Mouse (Mus musculus): ENCODE measurements at regions not wholly inside any gene's neighbourhood (a gene's known extent, or its start where the extent isn't known, plus 50 kb on each side); places are given as distances from the start of the nearest gene placed in this dataset.

DNA sequence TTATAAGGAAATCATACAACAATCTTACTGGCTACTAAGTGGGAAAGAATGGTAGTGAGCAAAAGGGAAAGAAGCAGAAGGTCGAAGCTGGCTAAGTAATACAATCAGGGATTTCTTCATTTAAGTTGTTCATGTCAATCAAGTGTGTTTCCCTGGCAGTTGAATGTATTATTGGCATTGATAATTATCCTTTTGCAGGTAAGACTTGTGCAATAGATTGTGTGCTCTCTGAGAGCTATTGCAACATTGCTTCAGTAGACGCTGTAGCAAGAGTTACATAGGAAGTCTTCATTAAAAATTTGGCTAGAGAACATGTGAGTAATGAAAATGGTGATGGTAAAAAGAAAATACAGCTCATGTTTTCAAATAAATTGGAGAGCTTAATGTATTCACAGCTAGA lies 1273.3 kb upstream of the Sel1l start:
- Histone ChIP-seq H3K27ac (no peak overlapping the region), H3K36me3 (replicated peaks) (no peaks in the 10 kb centered on the region), H3K9me3 (no peaks in the 10 kb centered on the region), H3K4me1 (no peaks in the 10 kb centered on the region), H3K9ac (no peak overlapping the region), H3K4me3 (no peak overlapping the region), H3K4me2 (no peak overlapping the region), H3K27me3 (replicated peaks) (no peaks in the 10 kb centered on the region)
- 92% methylated on average over 2 of the region's 2 CpGs for WGBS
- no peak for ATAC-seq (replicated peaks)

DNA sequence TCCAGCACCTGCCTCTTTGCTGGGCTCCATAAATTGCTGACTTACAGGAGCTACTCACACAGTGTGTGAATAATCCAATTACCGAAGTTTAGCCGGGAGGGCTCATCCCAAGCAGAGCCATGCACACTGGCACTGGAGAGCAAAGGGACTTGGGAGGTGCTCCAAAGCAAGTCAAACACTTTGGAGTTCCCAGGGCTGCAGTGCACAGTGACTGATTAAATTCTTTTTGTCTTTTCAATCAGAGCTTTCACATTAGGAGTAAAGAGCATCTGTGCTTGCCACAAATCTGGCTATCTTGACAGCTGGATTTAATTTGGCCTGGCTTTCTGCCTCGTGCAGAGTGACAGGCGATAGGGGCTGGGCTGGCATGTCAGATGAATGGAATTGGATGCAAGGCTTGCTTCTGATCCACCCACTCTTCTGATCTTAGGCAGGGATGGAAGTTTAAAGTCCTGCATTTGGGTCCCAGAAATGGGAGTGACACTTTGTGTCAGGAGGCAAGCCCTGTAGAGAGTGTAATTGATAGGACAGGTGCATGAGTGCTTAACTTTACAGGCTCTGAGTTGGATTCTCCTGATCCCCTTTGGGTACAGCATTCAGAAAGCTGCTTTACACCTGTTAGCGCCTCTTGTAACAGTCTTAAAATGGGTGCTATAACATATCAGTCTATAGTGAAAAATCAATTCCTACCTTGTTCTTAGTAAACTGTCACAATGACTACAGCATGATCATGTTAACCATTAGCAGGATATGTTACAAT lies 1239.3 kb upstream of the Sel1l start:
- Histone ChIP-seq H3K4me3 (no peak overlapping the region), H3K9ac (no peak overlapping the region), H3K4me1 (peaks cover 6% of the 10 kb centered on the region), H3K27me3 (replicated peaks) (no peaks in the 10 kb centered on the region), H3K27ac (no peak overlapping the region), H3K4me2 (0 out of 2 replicates have a peak overlapping the region, but pooled peaks have one; percentile 13), H3K36me3 (replicated peaks) (no peaks in the 10 kb centered on the region), H3K9me3 (no peaks in the 10 kb centered on the region)
- ATAC-seq (replicated peaks), result peak; percentile 94
- 26% methylated on average over 5 of the region's 5 CpGs for WGBS

GRCm38 (mm10) chr12:93063864-93064263 lies 1214.9 kb upstream of the Sel1l start:
- no peaks in the 10 kb centered on the region for H3K9me3 ChIP-seq
- no peak overlapping the region for H3K4me2 ChIP-seq
- no peak overlapping the region for H3K4me3 ChIP-seq
- no peaks in the 10 kb centered on the region for H3K4me1 ChIP-seq
- no peak for ATAC-seq (replicated peaks)
- WGBS, result 90% methylated on average over 1 of the region's 1 CpGs
- no peak overlapping the region for H3K9ac ChIP-seq
- H3K27ac ChIP-seq, result no peak overlapping the region
- H3K27me3 ChIP-seq (replicated peaks), result no peaks in the 10 kb centered on the region
- H3K36me3 ChIP-seq (replicated peaks), result no peaks in the 10 kb centered on the region

DNA sequence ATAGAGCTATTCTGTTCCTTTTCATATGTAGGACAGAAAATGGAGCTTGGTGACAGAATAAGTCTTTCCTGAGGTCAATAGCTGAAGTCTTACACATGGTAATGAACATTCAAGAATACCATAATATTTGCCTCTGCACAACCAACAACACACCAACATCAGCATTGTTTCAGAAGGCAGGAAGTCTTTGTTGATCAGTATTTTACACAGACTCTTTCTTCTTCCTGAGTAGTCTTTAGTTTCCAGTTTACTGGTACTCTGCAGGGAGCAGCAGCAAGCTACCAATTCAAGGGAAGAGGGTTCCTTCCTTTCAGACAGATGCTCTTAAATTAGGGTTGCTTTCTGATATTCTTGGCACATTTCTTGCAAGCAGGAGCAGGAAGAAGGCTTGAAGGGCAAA lies 1170.7 kb upstream of the Sel1l start:
- Histone ChIP-seq H3K36me3 (replicated peaks) (no peaks in the 10 kb centered on the region), H3K27me3 (replicated peaks) (no peaks in the 10 kb centered on the region), H3K9ac (no peak overlapping the region), H3K4me1 (no peaks in the 10 kb centered on the region), H3K9me3 (no peaks in the 10 kb centered on the region), H3K4me2 (no peak overlapping the region), H3K27ac (no peak overlapping the region), H3K4me3 (no peak overlapping the region)
- ATAC-seq (replicated peaks), result no peak

GRCm38 (mm10) chr12:93011583-93011982 lies 1162.6 kb upstream of the Sel1l start:
- Histone ChIP-seq H3K4me2 (no peak overlapping the region), H3K36me3 (replicated peaks) (no peaks in the 10 kb centered on the region), H3K4me1 (no peaks in the 10 kb centered on the region), H3K9me3 (no peaks in the 10 kb centered on the region), H3K27me3 (replicated peaks) (no peaks in the 10 kb centered on the region), H3K9ac (no peak overlapping the region), H3K27ac (no peak overlapping the region), H3K4me3 (no peak overlapping the region)
- no peak for ATAC-seq (replicated peaks)

- H3K4me2 ChIP-seq, result no peak overlapping the region
- H3K36me3 ChIP-seq (replicated peaks), result no peaks in the 10 kb centered on the region
- no peak overlapping the region for H3K4me3 ChIP-seq
- H3K9ac ChIP-seq, result no peak overlapping the region
- ATAC-seq (replicated peaks), result no peak
- no peak overlapping the region for H3K27ac ChIP-seq
- no peaks in the 10 kb centered on the region for H3K9me3 ChIP-seq
- no peaks in the 10 kb centered on the region for H3K4me1 ChIP-seq
- H3K27me3 ChIP-seq (replicated peaks), result no peaks in the 10 kb centered on the region
- WGBS, result 42% methylated on average over 2 of the region's 2 CpGs
Observed at GRCm38 (mm10) chr12:93006844-93007365, 1157.9 kb upstream of the Sel1l start.

DNA sequence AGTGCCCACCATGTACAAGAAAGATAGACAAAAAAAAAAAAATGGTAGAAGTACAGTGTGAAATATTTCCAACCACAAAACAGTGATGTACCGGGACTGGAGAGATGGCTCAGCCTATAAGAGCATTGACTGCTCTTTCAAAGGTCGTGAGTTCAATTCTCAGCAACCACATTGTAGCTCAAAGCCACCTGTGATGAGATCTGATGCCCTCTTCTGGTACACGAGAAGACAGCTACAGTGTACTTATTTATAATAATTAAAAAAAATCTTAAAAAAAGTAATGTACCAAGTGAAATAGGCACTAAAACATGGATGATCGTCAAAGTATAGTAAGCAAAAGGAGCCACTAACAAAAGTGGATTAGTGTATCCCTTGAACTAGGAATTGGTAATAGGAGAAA lies 1154.2 kb upstream of the Sel1l start:
- H3K9ac ChIP-seq, result no peak overlapping the region
- 84% methylated on average over 4 of the region's 4 CpGs for WGBS
- H3K27me3 ChIP-seq (replicated peaks), result no peaks in the 10 kb centered on the region
- no peak overlapping the region for H3K4me3 ChIP-seq
- H3K4me1 ChIP-seq, result no peaks in the 10 kb centered on the region
- no peak for ATAC-seq (replicated peaks)
- no peak overlapping the region for H3K4me2 ChIP-seq
- H3K27ac ChIP-seq, result no peak overlapping the region
- H3K36me3 ChIP-seq (replicated peaks), result no peaks in the 10 kb centered on the region
- no peaks in the 10 kb centered on the region for H3K9me3 ChIP-seq

DNA sequence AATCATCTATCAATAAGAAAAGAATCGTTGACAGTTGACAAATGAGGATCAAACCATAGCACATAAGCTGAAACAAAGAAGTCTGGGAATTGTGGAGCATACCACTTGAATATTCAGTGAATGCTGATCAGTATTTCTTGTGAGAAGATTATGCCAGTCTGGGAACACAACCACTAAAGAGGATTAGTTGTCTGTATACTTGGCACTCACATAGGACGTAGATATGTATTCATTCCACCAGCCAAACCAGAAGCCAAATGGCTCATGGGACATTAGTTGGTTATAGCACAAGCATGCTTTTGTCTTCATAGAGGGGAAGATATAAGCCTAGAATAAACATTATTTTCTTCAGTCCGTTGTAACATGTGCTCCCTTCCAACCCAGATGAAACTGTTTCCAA lies 1126.7 kb upstream of the Sel1l start:
- H3K27ac ChIP-seq, result no peak overlapping the region
- no peak overlapping the region for H3K9ac ChIP-seq
- no peaks in the 10 kb centered on the region for H3K36me3 ChIP-seq (replicated peaks)
- H3K4me2 ChIP-seq, result no peak overlapping the region
- WGBS, result 45% methylated on average over 3 of the region's 3 CpGs
- H3K4me1 ChIP-seq, result no peaks in the 10 kb centered on the region
- no peak overlapping the region for H3K4me3 ChIP-seq
- ATAC-seq (replicated peaks), result peak; percentile 77
- no peaks in the 10 kb centered on the region for H3K27me3 ChIP-seq (replicated peaks)
- H3K9me3 ChIP-seq, result 0 out of 2 replicates have a peak, but pooled peaks cover 3% of the 10 kb centered on the region

DNA sequence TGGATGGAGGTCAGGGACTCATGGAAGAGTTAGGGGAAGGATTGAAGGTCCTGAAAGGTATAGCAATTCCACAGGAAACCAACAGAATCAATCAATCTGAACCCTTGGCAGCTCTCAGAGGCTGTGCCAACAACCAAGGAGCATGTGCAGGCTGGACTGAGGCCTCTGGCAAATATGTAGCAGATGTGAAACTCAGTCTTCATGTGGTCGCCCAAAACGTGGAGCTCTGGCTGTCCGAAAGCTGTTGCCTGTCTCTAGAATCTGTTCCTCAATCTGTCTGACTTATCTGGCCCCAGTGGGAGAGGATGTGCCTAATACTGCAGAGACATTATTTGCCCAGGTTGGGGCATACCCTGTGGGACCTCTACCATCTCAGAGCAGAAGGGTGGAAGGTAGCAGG lies 1095.4 kb upstream of the Sel1l start:
- Histone ChIP-seq H3K4me1 (no peaks in the 10 kb centered on the region), H3K4me2 (no peak overlapping the region), H3K27ac (no peak overlapping the region), H3K9me3 (no peaks in the 10 kb centered on the region), H3K36me3 (replicated peaks) (no peaks in the 10 kb centered on the region), H3K4me3 (no peak overlapping the region), H3K9ac (no peak overlapping the region), H3K27me3 (replicated peaks) (no peaks in the 10 kb centered on the region)
- 94% methylated on average over 3 of the region's 3 CpGs for WGBS
- no peak for ATAC-seq (replicated peaks)

- H3K36me3 ChIP-seq (replicated peaks), result no peaks in the 10 kb centered on the region
- H3K4me3 ChIP-seq, result no peak overlapping the region
- H3K27me3 ChIP-seq (replicated peaks), result no peaks in the 10 kb centered on the region
- H3K4me1 ChIP-seq, result no peaks in the 10 kb centered on the region
- no peaks in the 10 kb centered on the region for H3K9me3 ChIP-seq
- whole genome bisulfite sequencing, result 67% methylated on average over 2 of the region's 2 CpGs
- H3K4me2 ChIP-seq, result no peak overlapping the region
- no peak overlapping the region for H3K27ac ChIP-seq
- ATAC-seq (replicated peaks), result peak; percentile 17; the same call in 1 of the 2 replicates
- no peak overlapping the region for H3K9ac ChIP-seq
Observed at GRCm38 (mm10) chr12:92927591-92927990, 1078.6 kb upstream of the Sel1l start.

DNA sequence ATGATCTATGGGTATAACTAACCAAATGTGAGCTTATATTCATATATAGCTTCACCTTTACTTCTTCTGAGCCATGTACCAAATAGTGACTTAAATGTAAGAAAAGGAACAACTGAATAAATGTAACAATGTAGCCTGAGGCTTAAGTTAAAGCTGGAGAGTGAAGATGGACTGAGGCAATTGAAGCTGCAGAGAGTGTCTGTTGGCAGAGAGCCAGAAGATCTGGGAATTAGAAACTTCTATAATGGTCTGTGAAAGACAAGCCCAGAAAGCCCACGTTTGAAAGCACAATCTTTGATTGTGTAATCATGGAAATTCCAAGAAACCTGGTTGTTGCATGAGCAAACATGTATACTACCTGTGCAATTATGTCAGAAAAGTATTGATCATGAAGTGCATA lies 1078.0 kb upstream of the Sel1l start:
- ATAC-seq (replicated peaks), result 0 out of 2 replicates have a peak, but pooled peaks have one; percentile 14
- Histone ChIP-seq H3K27ac (no peak overlapping the region), H3K27me3 (replicated peaks) (no peaks in the 10 kb centered on the region), H3K4me1 (no peaks in the 10 kb centered on the region), H3K4me2 (no peak overlapping the region), H3K9me3 (no peaks in the 10 kb centered on the region), H3K36me3 (replicated peaks) (no peaks in the 10 kb centered on the region), H3K9ac (no peak overlapping the region), H3K4me3 (no peak overlapping the region)
- WGBS, result 14% methylated on average over 1 of the region's 1 CpGs

DNA sequence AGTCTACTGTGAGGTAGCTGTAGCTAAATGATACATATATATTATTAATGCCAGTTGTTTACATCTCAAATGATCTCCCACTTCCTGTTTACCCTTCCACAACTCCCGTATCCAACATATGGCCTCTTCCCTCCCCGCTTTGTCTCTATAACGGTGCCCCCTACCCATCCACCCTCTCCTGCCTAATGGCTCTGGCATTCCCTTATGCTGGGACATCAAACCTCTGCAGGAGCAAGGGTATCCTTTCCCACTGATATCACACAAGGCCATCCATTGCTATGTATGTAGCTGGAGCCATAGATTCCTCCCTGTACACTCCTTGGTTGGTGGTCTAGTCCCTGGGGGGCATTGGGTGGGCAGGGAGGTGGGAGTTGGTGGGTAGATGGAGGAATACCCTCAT lies 1071.0 kb upstream of the Sel1l start:
- 87% methylated on average over 3 of the region's 3 CpGs for WGBS
- Histone ChIP-seq H3K4me3 (no peak overlapping the region), H3K36me3 (replicated peaks) (no peaks in the 10 kb centered on the region), H3K27ac (no peak overlapping the region), H3K9ac (no peak overlapping the region), H3K27me3 (replicated peaks) (no peaks in the 10 kb centered on the region), H3K9me3 (no peaks in the 10 kb centered on the region), H3K4me2 (no peak overlapping the region), H3K4me1 (no peaks in the 10 kb centered on the region)
- ATAC-seq (replicated peaks), result no peak

DNA sequence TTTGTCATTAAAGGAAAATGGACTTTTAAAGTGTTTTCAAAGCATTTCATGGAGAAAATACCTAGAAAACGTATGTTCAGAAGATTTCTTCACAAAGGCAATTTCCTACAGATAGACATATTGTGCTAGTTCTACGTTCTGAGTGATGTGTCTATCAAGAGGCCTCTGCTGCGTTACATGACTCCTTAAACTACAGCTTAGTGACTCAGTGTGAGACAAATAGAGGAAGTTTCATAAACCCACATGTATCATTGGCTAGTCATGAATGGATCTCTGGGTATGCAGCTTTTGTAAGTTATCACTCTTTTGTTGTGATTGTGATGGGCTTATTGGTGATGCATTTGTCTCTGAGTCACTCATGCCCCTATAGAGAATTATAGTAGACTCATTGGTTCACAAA lies 1067.3 kb upstream of the Sel1l start:
- no peak for ATAC-seq (replicated peaks)
- Histone ChIP-seq H3K4me1 (no peaks in the 10 kb centered on the region), H3K4me2 (no peak overlapping the region), H3K9ac (no peak overlapping the region), H3K4me3 (no peak overlapping the region), H3K27me3 (replicated peaks) (no peaks in the 10 kb centered on the region), H3K36me3 (replicated peaks) (no peaks in the 10 kb centered on the region), H3K27ac (no peak overlapping the region), H3K9me3 (no peaks in the 10 kb centered on the region)
- 73% methylated on average over 3 of the region's 3 CpGs for WGBS
